Mouse (Mus musculus) intestine, embryonic 15.5 days (tissue): ENCODE data around the gene Apba3. TPM values are rescaled to one million over a fixed set of nuclear protein-coding genes. Genes with fewer than 3 reads are reported as not detected.
A peak's percentile ranks its signal among the peaks of the same experiment; 100 is the strongest.

ENCODE experiments used
- ATAC-seq: fragments of 200-750 bp; cut with Nextera tagmentation; 2 replicates; pipeline ENCODE4 v1.8.0; 2017; ENCODE audit warnings: moderate TSS enrichment, moderate library complexity
- H3K27ac ChIP-seq: fragments of 300-500 bp; sonication (generic); 2 replicates; pipeline ENCODE4 v1.5.1; 2015; ENCODE audit warnings: mild to moderate bottlenecking, inconsistent platforms
- H3K27me3 ChIP-seq: fragments of 300-500 bp; sonication (generic); replicated peaks from 2 replicates; pipeline ENCODE4 v1.6.1; 2015; ENCODE audit warnings: inconsistent platforms
- H3K36me3 ChIP-seq: fragments of 300-500 bp; sonication (generic); 2 replicates; pipeline ENCODE4 v1.6.1; 2015; ENCODE audit warnings: inconsistent platforms
- H3K4me1 ChIP-seq: fragments of 300-500 bp; sonication (generic); replicated peaks from 2 replicates; pipeline ENCODE4 v1.6.1; 2015; ENCODE audit warnings: inconsistent platforms
- H3K4me2 ChIP-seq: fragments of 300-500 bp; sonication (generic); replicated peaks from 2 replicates; pipeline ENCODE4 v1.6.1; 2015; ENCODE audit warnings: mild to moderate bottlenecking, inconsistent platforms
- H3K4me3 ChIP-seq: fragments of 300-500 bp; sonication (generic); replicated peaks from 2 replicates; pipeline ENCODE4 v1.5.1; 2015; ENCODE audit warnings: inconsistent platforms
- H3K9ac ChIP-seq: fragments of 300-500 bp; sonication (generic); 2 replicates; pipeline ENCODE4 v1.6.1; 2015; ENCODE audit warnings: inconsistent platforms
- H3K9me3 ChIP-seq: fragments of 300-500 bp; sonication (generic); 2 replicates; pipeline ENCODE4 v1.6.1; 2016; ENCODE audit warnings: inconsistent platforms
- WGBS: fragments of 180-500 bp; shearing (Covaris S2); methylation state at CpG from one replicate; pipeline ENCODE4 v1.1.7; 2015; 5-methylcytosine and 5-hydroxymethylcytosine counted together
- polyA plus RNA-seq: library from polyadenylated mRNA; unstranded; fragments of >200 nt; fragmentation: Nextera tagmentation; extraction: Ambion mirVana; gene quantifications from 2 replicates; pipeline ENCODE4 v1.2.1, GENCODE M21; 2015

Apba3 gene
- polyA plus RNA-seq, 1 experiment from 2014 or later, result 55.1 TPM

DNA sequence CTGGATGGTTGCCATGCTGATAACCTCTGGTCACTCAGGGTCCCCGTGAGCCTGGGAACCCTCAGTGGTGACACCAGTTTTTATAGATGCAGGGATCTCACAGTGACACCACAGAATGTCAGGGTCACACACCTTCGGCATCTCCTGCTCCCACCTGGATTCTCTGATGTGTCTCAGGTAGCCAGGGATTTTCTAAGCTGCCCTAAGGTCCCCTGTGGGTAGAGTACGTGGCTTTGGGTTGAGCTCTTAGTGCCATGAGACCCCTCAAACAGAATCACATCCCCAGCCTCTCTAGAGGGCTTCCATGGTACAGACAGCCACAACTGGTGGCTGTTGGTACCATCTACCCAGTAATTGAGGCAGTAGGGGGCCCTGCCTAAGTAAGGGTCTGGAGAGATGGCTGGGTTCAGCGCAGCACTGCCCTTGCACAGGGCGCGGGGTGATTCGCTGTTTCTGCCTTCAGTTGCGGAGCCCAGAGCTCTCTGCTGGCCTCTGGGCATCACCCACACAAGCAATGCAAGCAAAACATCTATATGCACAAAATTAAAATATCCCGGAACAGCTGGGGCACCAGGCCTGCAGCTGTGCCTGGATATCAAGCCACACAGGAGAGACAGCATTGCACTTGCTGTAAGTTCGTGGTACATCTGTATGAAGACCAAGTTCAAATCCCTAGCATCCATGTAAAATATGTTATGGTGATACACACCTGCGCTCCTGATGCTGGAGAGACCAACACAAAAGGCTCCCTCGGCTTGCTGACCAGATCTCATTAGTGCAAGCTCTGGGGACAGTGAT, 30.1 kb upstream of the Apba3 start:
- ATAC-seq, result no peak
- Histone ChIP-seq H3K4me3 (no peak overlapping the region), H3K9me3 (no peaks in the 10 kb centered on the region), H3K27me3 (peaks cover 27% of the 10 kb centered on the region), H3K4me2 (no peak overlapping the region), H3K27ac (no peak overlapping the region), H3K36me3 (no peaks in the 10 kb centered on the region), H3K4me1 (peaks cover 21% of the 10 kb centered on the region), H3K9ac (no peak overlapping the region)
- WGBS, result 86% methylated on average over 12 of the region's 12 CpGs

- Histone ChIP-seq H3K36me3 (no peaks in the 10 kb centered on the region), H3K9ac (no peak overlapping the region), H3K27me3 (peaks cover 23% of the 10 kb centered on the region), H3K4me2 (no peak overlapping the region), H3K4me1 (peaks cover 12% of the 10 kb centered on the region), H3K27ac (no peak overlapping the region), H3K9me3 (no peaks in the 10 kb centered on the region), H3K4me3 (no peak overlapping the region)
- ATAC-seq, result no peak
- 77% methylated on average over 2 of the region's 2 CpGs for WGBS
These were observed 28.1 kb upstream of the Apba3 start for GRCm38 (mm10) chr10:81238618-81239017.

DNA sequence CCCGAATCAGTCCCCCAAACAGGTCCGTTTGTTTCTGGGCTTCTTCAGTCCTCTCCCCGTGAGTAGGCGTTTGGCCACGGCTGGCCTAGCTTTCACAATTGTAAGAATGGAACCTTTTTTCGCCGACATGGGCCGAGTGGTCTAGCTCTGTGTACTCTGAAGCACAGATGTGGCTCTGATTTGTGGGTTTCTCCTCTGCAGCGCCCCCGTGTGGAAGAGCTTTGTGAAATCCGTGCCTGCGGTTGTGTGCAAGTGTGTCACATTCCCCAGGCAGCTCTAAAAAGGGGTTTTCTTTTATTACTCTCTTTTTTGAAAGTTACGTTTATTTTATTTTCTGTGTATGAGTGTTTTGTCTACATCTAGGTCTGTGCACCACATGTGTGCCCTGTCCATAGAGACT, 25.9 kb upstream of the Apba3 start:
- no peak overlapping the region for H3K4me3 ChIP-seq
- no peaks in the 10 kb centered on the region for H3K9me3 ChIP-seq
- H3K4me2 ChIP-seq, result no peak overlapping the region
- H3K9ac ChIP-seq, result no peak overlapping the region
- WGBS, result 32% methylated on average over 13 of the region's 13 CpGs
- no peak for ATAC-seq
- H3K36me3 ChIP-seq, result no peaks in the 10 kb centered on the region
- H3K27me3 ChIP-seq, result peaks cover 23% of the 10 kb centered on the region
- H3K27ac ChIP-seq, result no peak overlapping the region
- peaks cover 14% of the 10 kb centered on the region; the same call in 1 of the 2 replicates for H3K4me1 ChIP-seq

GRCm38 (mm10) chr10:81242021-81242420, 24.7 kb upstream of the Apba3 start:
- H3K27me3 ChIP-seq, result peaks cover 23% of the 10 kb centered on the region
- no peak overlapping the region for H3K27ac ChIP-seq
- H3K9ac ChIP-seq, result no peak overlapping the region
- no peaks in the 10 kb centered on the region for H3K9me3 ChIP-seq
- no peak overlapping the region for H3K4me2 ChIP-seq
- 89% methylated on average over 16 of the region's 16 CpGs for WGBS
- no peaks in the 10 kb centered on the region for H3K36me3 ChIP-seq
- no peak overlapping the region for H3K4me3 ChIP-seq
- no peak for ATAC-seq
- peaks cover 14% of the 10 kb centered on the region; the same call in 1 of the 2 replicates for H3K4me1 ChIP-seq

DNA sequence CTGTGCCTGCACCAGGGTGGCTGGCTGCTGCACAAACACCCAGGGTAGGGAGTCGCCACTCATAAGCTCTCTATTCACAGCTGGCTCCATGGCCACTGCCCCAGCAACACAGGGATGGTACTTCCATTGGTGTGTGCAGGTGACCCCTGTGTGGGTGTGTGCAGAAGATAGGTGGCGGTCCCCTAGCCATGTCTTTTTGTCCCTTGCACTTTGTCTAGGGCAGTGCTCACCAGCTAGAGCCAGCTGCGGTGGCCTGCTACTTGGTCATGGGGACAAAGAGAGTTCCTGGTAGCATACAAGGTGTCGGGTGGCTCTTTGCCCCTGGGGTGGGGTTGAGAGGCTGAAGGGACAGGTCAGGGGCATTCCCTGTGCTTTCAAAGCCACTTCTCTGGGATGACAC, 22.6 kb upstream of the Apba3 start:
- H3K4me3 ChIP-seq, result no peak overlapping the region
- no peak for ATAC-seq
- no peak overlapping the region for H3K9ac ChIP-seq
- no peaks in the 10 kb centered on the region for H3K9me3 ChIP-seq
- H3K4me2 ChIP-seq, result no peak overlapping the region
- H3K27me3 ChIP-seq, result peaks cover 17% of the 10 kb centered on the region
- 72% methylated on average over 4 of the region's 4 CpGs for WGBS
- no peaks in the 10 kb centered on the region for H3K36me3 ChIP-seq
- H3K27ac ChIP-seq, result no peak overlapping the region
- H3K4me1 ChIP-seq, result peaks cover 14% of the 10 kb centered on the region; the same call in 1 of the 2 replicates

DNA sequence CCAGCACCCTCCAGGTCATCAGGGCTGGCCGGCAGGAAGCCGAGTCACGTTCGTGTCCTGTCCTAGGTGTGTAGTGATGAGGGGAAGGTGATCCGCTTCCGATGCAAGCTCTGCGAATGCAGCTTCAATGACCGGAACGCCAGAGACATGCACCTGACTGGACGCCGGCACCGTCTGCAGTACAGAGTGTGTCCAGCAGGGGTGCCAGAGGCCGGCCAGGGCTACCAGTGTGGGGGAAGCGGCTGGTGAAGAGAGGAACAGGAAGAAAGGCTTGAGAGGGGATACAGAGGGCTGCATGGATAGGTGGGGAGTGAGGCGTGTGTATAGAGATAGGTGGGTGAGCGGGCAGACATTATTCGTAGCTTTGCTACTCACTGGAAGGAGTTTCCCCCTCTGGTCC, 22.2 kb upstream of the Apba3 start:
- Histone ChIP-seq H3K9me3 (no peaks in the 10 kb centered on the region), H3K36me3 (no peaks in the 10 kb centered on the region), H3K27ac (no peak overlapping the region), H3K27me3 (peaks cover 13% of the 10 kb centered on the region), H3K9ac (no peak overlapping the region), H3K4me1 (peaks cover 11% of the 10 kb centered on the region; the same call in 1 of the 2 replicates), H3K4me3 (no peak overlapping the region), H3K4me2 (no peak overlapping the region)
- WGBS, result 11% methylated on average over 17 of the region's 17 CpGs
- peak; percentile 61 for ATAC-seq

DNA sequence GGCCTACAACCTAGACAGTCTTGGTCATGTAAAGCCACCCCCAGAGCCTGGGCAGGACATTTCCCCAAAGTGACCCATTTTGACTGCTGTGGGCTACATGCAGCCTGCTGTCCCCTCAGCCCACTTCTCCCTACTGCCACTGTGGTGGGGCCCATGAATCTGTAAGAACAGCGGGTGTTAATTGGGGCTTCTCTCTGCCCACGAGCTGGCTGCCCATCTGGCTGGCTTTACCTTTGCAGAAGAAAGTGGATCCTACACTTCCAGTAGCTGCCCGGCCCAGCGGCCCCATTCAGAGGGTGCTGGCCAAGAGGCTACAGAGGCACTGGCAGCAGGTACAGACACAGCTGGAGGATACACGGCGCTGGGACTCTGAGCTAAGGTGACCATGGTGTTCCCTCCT, 21.6 kb upstream of the Apba3 start:
- no peaks in the 10 kb centered on the region for H3K36me3 ChIP-seq
- peaks cover 9% of the 10 kb centered on the region; the same call in 1 of the 2 replicates for H3K4me1 ChIP-seq
- no peak for ATAC-seq
- WGBS, result 87% methylated on average over 6 of the region's 6 CpGs
- H3K4me2 ChIP-seq, result no peak overlapping the region
- H3K27ac ChIP-seq, result no peak overlapping the region
- no peak overlapping the region for H3K4me3 ChIP-seq
- peaks cover 7% of the 10 kb centered on the region for H3K27me3 ChIP-seq
- no peak overlapping the region for H3K9ac ChIP-seq
- H3K9me3 ChIP-seq, result no peaks in the 10 kb centered on the region

- 79% methylated on average over 2 of the region's 2 CpGs for WGBS
- no peak overlapping the region for H3K4me2 ChIP-seq
- no peak for ATAC-seq
- H3K36me3 ChIP-seq, result no peaks in the 10 kb centered on the region
- peaks cover 12% of the 10 kb centered on the region for H3K4me1 ChIP-seq
- no peak overlapping the region for H3K4me3 ChIP-seq
- H3K27me3 ChIP-seq, result peaks cover 20% of the 10 kb centered on the region
- no peak overlapping the region for H3K9ac ChIP-seq
- H3K27ac ChIP-seq, result no peak overlapping the region
- H3K9me3 ChIP-seq, result no peaks in the 10 kb centered on the region
These were observed 19.0 kb upstream of the Apba3 start for GRCm38 (mm10) chr10:81247804-81248203.

- Histone ChIP-seq H3K27ac (no peak overlapping the region), H3K4me1 (peaks cover 14% of the 10 kb centered on the region), H3K9me3 (no peaks in the 10 kb centered on the region), H3K27me3 (peaks cover 36% of the 10 kb centered on the region), H3K4me3 (no peak overlapping the region), H3K9ac (no peak overlapping the region), H3K36me3 (no peaks in the 10 kb centered on the region), H3K4me2 (no peak overlapping the region)
- WGBS, result 86% methylated on average over 8 of the region's 8 CpGs
- no peak for ATAC-seq
These were observed 17.3 kb upstream of the Apba3 start for GRCm38 (mm10) chr10:81249442-81249841.

DNA sequence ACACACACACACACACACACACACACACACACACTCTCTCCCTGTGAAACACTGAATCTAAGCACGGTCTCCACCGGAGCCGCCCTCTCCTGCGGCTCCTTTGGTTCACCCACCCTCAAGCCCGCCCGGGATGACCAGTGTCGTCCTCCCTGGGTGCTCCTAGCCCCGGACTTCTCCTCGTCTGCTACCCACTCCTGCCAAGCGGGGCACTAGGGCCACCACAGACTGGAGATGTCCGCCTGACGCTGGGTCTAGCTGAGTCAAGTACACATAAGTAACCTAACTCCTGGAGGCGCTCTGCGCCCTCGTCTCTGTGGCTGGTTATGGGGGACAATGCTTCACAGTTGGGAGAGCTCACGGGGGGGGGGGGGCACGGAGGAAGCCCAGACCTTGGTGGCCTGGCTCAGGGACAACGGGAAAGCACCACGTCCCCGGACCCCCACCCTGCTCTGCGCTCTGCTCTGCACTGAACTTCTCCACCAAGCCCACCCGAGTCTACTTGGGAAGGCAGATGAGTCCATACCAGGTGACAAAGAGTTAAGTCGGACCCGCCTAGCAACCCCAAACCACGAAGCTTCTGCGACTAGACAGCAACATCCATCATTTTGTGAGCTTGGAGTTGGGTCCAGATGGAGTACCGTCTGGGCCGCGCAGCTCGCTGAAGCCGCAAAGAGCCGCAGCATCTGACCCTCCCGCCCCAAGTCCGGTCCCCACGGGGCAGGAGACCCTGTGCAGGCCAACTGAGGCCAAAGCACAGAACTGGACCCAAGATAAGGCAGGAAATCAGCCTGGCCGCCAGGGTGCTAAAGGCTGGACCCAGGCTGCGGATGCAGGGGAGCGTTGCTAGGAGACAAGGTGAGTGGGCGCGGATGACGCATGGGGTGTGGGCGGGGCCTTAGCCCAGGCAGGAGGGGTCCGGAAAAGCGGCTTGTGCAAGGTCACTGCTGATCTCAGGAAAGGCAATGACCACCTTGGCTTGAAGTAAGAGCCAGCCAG, 14.0 kb upstream of the Apba3 start, which contains the start of gene Matk:
Matk (plus strand) TSS at position 512 of the 996 bp plus-strand sequence.
- 0 out of 2 replicates have a peak, but pooled peaks have one; percentile 36 for ATAC-seq
- Histone ChIP-seq H3K9ac (peak within 1 kb of the TSS; percentile 30; the same call in 1 of the 2 replicates), H3K4me1 (peaks cover 19% of the 10 kb centered on the region), H3K9me3 (no peaks in the 10 kb centered on the region), H3K4me3 (no peak within 1 kb of the TSS), H3K27ac (no peak within 1 kb of the TSS), H3K4me2 (peak within 1 kb of the TSS; percentile 44), H3K27me3 (peaks cover 57% of the 10 kb centered on the region), H3K36me3 (no peaks in the 10 kb centered on the region)
- WGBS, result 10% methylated on average over 44 of the region's 44 CpGs

- peaks cover 79% of the 10 kb centered on the region for H3K27me3 ChIP-seq
- H3K4me2 ChIP-seq, result no peak overlapping the region
- H3K27ac ChIP-seq, result no peak overlapping the region
- H3K36me3 ChIP-seq, result no peaks in the 10 kb centered on the region
- no peak overlapping the region for H3K9ac ChIP-seq
- H3K9me3 ChIP-seq, result no peaks in the 10 kb centered on the region
- ATAC-seq, result no peak
- peaks cover 23% of the 10 kb centered on the region for H3K4me1 ChIP-seq
- WGBS, result 42% methylated on average over 1 of the region's 1 CpGs
- H3K4me3 ChIP-seq, result no peak overlapping the region
These were observed 11.9 kb upstream of the Apba3 start for GRCm38 (mm10) chr10:81254886-81255285.
